Mouse (Mus musculus) embryo, embryonic 11 days (tissue): ENCODE measurements around the gene Prom2.

Experiments used
- DNase-seq: peaks from one replicate; pipeline ENCODE4 v3.0.0-alpha.2; 2015

Prom2 gene

GRCm38 (mm10) chr2:127523950-127524729, 17.1 kb downstream of the Prom2 start:
- DNase-seq: no peak

GRCm38 (mm10) chr2:127522006-127522441, 19.2 kb downstream of the Prom2 start, which contains the start of gene Kcnip3:
Gene Kcnip3, minus strand, starts transcription at chr2:127522094.
- DNase-seq: peak; percentile 57

- DNase-seq: peak; percentile 70
Measured at GRCm38 (mm10) chr2:127521172-127522005, 19.9 kb downstream of the Prom2 start.

GRCm38 (mm10) chr2:127520123-127520522, 21.1 kb downstream of the Prom2 start:
- no peak for DNase-seq

GRCm38 (mm10) chr2:127519308-127519707, 22.0 kb downstream of the Prom2 start:
- DNase-seq: no peak

GRCm38 (mm10) chr2:127518831-127519230, 22.4 kb downstream of the Prom2 start:
- DNase-seq: no peak

GRCm38 (mm10) chr2:127518273-127518672, 23.0 kb downstream of the Prom2 start:
- DNase-seq: no peak

- DNase-seq: no peak
Measured at GRCm38 (mm10) chr2:127517081-127517480, 24.2 kb downstream of the Prom2 start.

GRCm38 (mm10) chr2:127514380-127515124, 26.7 kb downstream of the Prom2 start:
- DNase-seq: no peak

GRCm38 (mm10) chr2:127513244-127513643, 28.0 kb downstream of the Prom2 start:
- no peak for DNase-seq

GRCm38 (mm10) chr2:127511426-127511825, 29.8 kb downstream of the Prom2 start:
- peak; percentile 30 for DNase-seq

GRCm38 (mm10) chr2:127507967-127508660, 33.2 kb downstream of the Prom2 start:
- no peak for DNase-seq

- peak; percentile 85 for DNase-seq
Measured at GRCm38 (mm10) chr2:127507077-127507774, 34.0 kb downstream of the Prom2 start.

GRCm38 (mm10) chr2:127506131-127506632, 35.1 kb downstream of the Prom2 start:
- DNase-seq: no peak

GRCm38 (mm10) chr2:127505196-127505595, 36.1 kb downstream of the Prom2 start:
- DNase-seq: no peak

- no peak for DNase-seq
Measured at GRCm38 (mm10) chr2:127503751-127504549, 37.3 kb downstream of the Prom2 start.

- peak; percentile 56 for DNase-seq
Measured at GRCm38 (mm10) chr2:127501061-127501460, 40.2 kb downstream of the Prom2 start.

- DNase-seq: no peak
Measured at GRCm38 (mm10) chr2:127498750-127499149, 42.5 kb downstream of the Prom2 start.

GRCm38 (mm10) chr2:127496321-127496720, 44.9 kb downstream of the Prom2 start:
- DNase-seq: no peak

- peak; percentile 89 for DNase-seq
Measured at GRCm38 (mm10) chr2:127484476-127485170, 56.6 kb downstream of the Prom2 start.
